Mouse (Mus musculus) MEL (cell line): ENCODE results near the gene Acsl5.

ENCODE experiments used
- CTCF ChIP-seq, 3 experiments: IDR thresholded peaks in 2 of 3; conservative IDR thresholded peaks in 1 of 3; 2 replicates each; pipeline ENCODE4 v1.5.1; 2011 to 2012; ENCODE audit warnings: low read length in 3 of 3, low read depth in 2 of 3, mild to moderate bottlenecking in 2 of 3, improper control_type of control experiment in 1 of 3, inconsistent platforms in 1 of 3, mixed read lengths in 1 of 3, moderate library complexity in 1 of 3; ENCODE audit not compliant: control insufficient read depth in 1 of 3, insufficient read depth in 1 of 3, poor library complexity in 1 of 3, severe bottlenecking in 1 of 3
- EP300 ChIP-seq, 2 experiments: IDR thresholded peaks; 2 replicates each; pipeline ENCODE4 v1.6.1; 2011; ENCODE audit warnings: improper control_type of control experiment in 2 of 2, low read length in 2 of 2, low read depth in 1 of 2, mild to moderate bottlenecking in 1 of 2
- GABPA ChIP-seq: IDR thresholded peaks from 2 replicates; pipeline ENCODE4 v1.6.1; 2012; ENCODE audit warnings: low read depth, mild to moderate bottlenecking, inconsistent platforms, low read length, improper control_type of control experiment, moderate library complexity
- GATA1 ChIP-seq: IDR thresholded peaks from 2 replicates; pipeline ENCODE4 v1.6.1; 2011; ENCODE audit warnings: low read depth, low read length, improper control_type of control experiment
- HCFC1 ChIP-seq: IDR thresholded peaks from 2 replicates; pipeline ENCODE4 v1.6.1; 2012; ENCODE audit warnings: low read depth, mild to moderate bottlenecking, inconsistent platforms, low read length, improper control_type of control experiment, moderate library complexity
- POLR2A ChIP-seq, 2 experiments: IDR thresholded peaks; 2 replicates each; pipeline ENCODE4 v1.6.1; 2011 to 2012; ENCODE audit warnings: low read length in 2 of 2, mild to moderate bottlenecking in 2 of 2, control low read depth in 1 of 2, improper control_type of control experiment in 1 of 2, low read depth in 1 of 2, moderate library complexity in 1 of 2; ENCODE audit not compliant: control insufficient read depth in 1 of 2, insufficient read depth in 1 of 2, poor library complexity in 1 of 2
- POLR2AphosphoS5 ChIP-seq: IDR thresholded peaks from 2 replicates; pipeline ENCODE4 v1.6.1; 2012; ENCODE audit warnings: low read depth, borderline replicate concordance, mild to moderate bottlenecking, inconsistent platforms, low read length, moderate library complexity, mixed read lengths
- RCOR1 ChIP-seq: IDR thresholded peaks from 2 replicates; pipeline ENCODE4 v1.6.1; 2012; ENCODE audit warnings: low read depth, mild to moderate bottlenecking, inconsistent platforms, low read length, improper control_type of control experiment
- TAL1 ChIP-seq: IDR thresholded peaks from 2 replicates; pipeline ENCODE4 v1.6.1; 2012; ENCODE audit warnings: mild to moderate bottlenecking, inconsistent platforms, low read length, moderate library complexity, mixed read lengths
- UBTF ChIP-seq: IDR thresholded peaks from 2 replicates; pipeline ENCODE4 v1.6.1; 2012; ENCODE audit warnings: low read depth, mild to moderate bottlenecking, inconsistent platforms, low read length, improper control_type of control experiment, moderate library complexity, borderline replicate concordance; ENCODE audit not compliant: insufficient read depth
- ZC3H11A ChIP-seq: IDR thresholded peaks from 2 replicates; pipeline ENCODE4 v1.6.1; 2012; ENCODE audit warnings: low read depth, mild to moderate bottlenecking, inconsistent platforms, low read length, improper control_type of control experiment
- ZNF384 ChIP-seq: IDR thresholded peaks from 2 replicates; pipeline ENCODE4 v1.6.1; 2012; ENCODE audit warnings: low read depth, mild to moderate bottlenecking, inconsistent platforms, low read length, improper control_type of control experiment

- TF ChIP-seq EP300 (IDR thresholded peaks at IDR 0.05; ENCODE audit: low read depth in 1 of 2, low read length in 2 of 2): peak; percentile 51 to 83
- peak; percentile 53; the same call in 1 of the 2 replicates for TF ChIP-seq GATA1
- peak; percentile 98 for TF ChIP-seq ZNF384
- no peak for TF ChIP-seq GABPA
- TF ChIP-seq POLR2AphosphoS5: no peak
- TF ChIP-seq POLR2A (IDR thresholded peaks at IDR 0.05; ENCODE audit: control insufficient read depth in 1 of 2, insufficient read depth in 1 of 2, low read depth in 1 of 2, low read length in 2 of 2, poor library complexity in 1 of 2): 0 out of 4 replicates have a peak, but pooled peaks of 1 of the 2 experiments have one; percentile 30
- TF ChIP-seq ZC3H11A: no peak
- TF ChIP-seq CTCF (IDR thresholded peaks at IDR 0.05 in 2 of 3, conservative IDR thresholded peaks at IDR 0.05 in 1 of 3; ENCODE audit: control insufficient read depth in 1 of 3, insufficient read depth in 1 of 3, low read depth in 2 of 3, low read length in 3 of 3, poor library complexity in 1 of 3, severe bottlenecking in 1 of 3): no peak; a peak in 1 of 6 replicates
- no peak for TF ChIP-seq UBTF
- peak; percentile 52 for TF ChIP-seq RCOR1
- TF ChIP-seq HCFC1: no peak
- TF ChIP-seq TAL1: peak; percentile 39
Measured at GRCm38 (mm10) chr19:55265269-55265668, 13.5 kb downstream of the Acsl5 start.
